Mouse (Mus musculus) kidney, adult 2 months (tissue): Measurements from ENCODE around the gene Car14.

Experiments used
- CTCF ChIP-seq: fragments of 200-500 bp; conservative IDR thresholded peaks from 2 replicates; pipeline ENCODE4 v1.5.1; 2011; ENCODE audit warnings: low read depth, mild to moderate bottlenecking, control low read depth, low read length, moderate library complexity, mixed read lengths; ENCODE audit not compliant: insufficient read depth, insufficient read length
- POLR2A ChIP-seq: fragments of 200-500 bp; IDR thresholded peaks from one replicate; pipeline ENCODE4 v1.6.1; 2011; ENCODE audit warnings: low read depth, low read length, control low read depth

- TF ChIP-seq POLR2A (peak; percentile 61), CTCF (no peak)
Measured at GRCm38 (mm10) chr3:95855502-95856089, 48.9 kb downstream of the Car14 start, which contains the start of gene Prpf3.
